Mouse (Mus musculus): ENCODE results near the gene Eif4ebp2. TPM values are rescaled to one million over a fixed set of nuclear protein-coding genes. Genes with fewer than 3 reads are reported as not detected.

Gene Eif4ebp2
- polyA plus RNA-seq, 1 experiment from 2014 or later, result 44.1 TPM

- no peak overlapping the region for H3K27ac ChIP-seq (replicated peaks)
- no peak overlapping the region for H3K4me2 ChIP-seq
- no peak for ATAC-seq (ENCODE audit: low FRiP score)
- H3K9me3 ChIP-seq (replicated peaks), result no peaks in the 10 kb centered on the region
- peaks cover 59% of the 10 kb centered on the region for H3K27me3 ChIP-seq (replicated peaks)
- H3K9ac ChIP-seq (replicated peaks), result no peak overlapping the region
- no peaks in the 10 kb centered on the region for H3K36me3 ChIP-seq
- 17% methylated on average over 7 of the region's 7 CpGs for WGBS
- peaks cover 14% of the 10 kb centered on the region for H3K4me1 ChIP-seq
- H3K4me3 ChIP-seq (replicated peaks), result no peak overlapping the region
These were observed 35.9 kb downstream of the Eif4ebp2 start for GRCm38 (mm10) chr10:61416561-61416960.

DNA sequence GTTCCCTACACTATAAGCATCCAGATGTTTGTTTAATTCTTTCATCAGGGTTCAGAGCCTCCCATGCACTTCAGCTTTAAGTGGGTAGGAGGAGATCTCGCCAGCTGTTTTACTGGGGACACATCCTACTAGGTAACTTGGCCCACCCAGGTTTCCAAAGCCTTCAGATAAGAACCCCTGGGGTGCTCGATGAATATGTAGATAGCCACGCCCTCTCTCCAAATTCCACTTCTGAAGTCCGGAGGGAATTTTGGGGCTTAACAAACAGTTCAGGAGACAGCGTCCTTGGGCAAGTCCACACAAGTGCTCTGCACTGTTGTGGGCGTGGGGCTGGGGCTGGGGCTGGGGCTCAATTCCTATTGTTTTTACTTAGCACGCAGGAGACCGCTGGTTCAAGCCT, 36.6 kb downstream of the Eif4ebp2 start:
- no peak overlapping the region for H3K4me2 ChIP-seq
- no peak overlapping the region for H3K9ac ChIP-seq (replicated peaks)
- 15% methylated on average over 8 of the region's 8 CpGs for WGBS
- no peaks in the 10 kb centered on the region for H3K36me3 ChIP-seq
- H3K27ac ChIP-seq (replicated peaks), result no peak overlapping the region
- H3K4me1 ChIP-seq, result peaks cover 14% of the 10 kb centered on the region
- no peaks in the 10 kb centered on the region for H3K9me3 ChIP-seq (replicated peaks)
- H3K4me3 ChIP-seq (replicated peaks), result no peak overlapping the region
- H3K27me3 ChIP-seq (replicated peaks), result peaks cover 55% of the 10 kb centered on the region
- ATAC-seq (ENCODE audit: low FRiP score), result no peak

DNA sequence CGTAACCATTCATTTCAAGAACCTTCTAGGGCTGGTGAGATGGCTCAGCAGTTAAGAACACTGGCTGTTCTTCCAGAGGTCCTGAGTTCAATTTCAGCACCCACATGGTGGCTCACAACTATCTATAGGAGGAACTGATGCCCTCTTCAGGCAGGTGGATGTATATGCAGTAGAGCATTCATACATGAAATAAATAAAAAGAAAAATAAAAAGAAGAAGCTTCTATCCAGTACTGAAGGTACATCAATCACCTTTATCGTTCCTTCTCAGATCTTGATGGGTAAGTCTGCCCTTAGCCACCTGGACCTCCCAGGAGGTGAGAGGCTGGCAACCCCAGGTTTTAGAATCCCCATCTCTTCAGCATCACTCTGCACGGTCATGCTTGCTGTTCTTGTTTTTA, 37.2 kb downstream of the Eif4ebp2 start:
- ATAC-seq (ENCODE audit: low FRiP score), result no peak

GRCm38 (mm10) chr10:61412910-61413625, 39.4 kb downstream of the Eif4ebp2 start:
- Histone ChIP-seq H3K4me2 (no peak overlapping the region), H3K9ac (replicated peaks) (no peak overlapping the region), H3K27me3 (replicated peaks) (peaks cover 26% of the 10 kb centered on the region), H3K36me3 (no peaks in the 10 kb centered on the region), H3K27ac (replicated peaks) (no peak overlapping the region), H3K4me1 (peaks cover 2% of the 10 kb centered on the region), H3K4me3 (replicated peaks) (no peak overlapping the region), H3K9me3 (replicated peaks) (no peaks in the 10 kb centered on the region)
- ATAC-seq (ENCODE audit: low FRiP score), result no peak
- WGBS, result 57% methylated on average over 21 of the region's 21 CpGs

More for the DNA sequence above, 37.2 kb downstream of the Eif4ebp2 start:
- H3K27me3 ChIP-seq (replicated peaks), result peaks cover 48% of the 10 kb centered on the region
- no peaks in the 10 kb centered on the region for H3K36me3 ChIP-seq
- H3K9ac ChIP-seq (replicated peaks), result no peak overlapping the region
- no peak overlapping the region for H3K4me3 ChIP-seq (replicated peaks)
- H3K4me1 ChIP-seq, result peaks cover 14% of the 10 kb centered on the region
- WGBS, result 66% methylated on average over 3 of the region's 3 CpGs
- H3K4me2 ChIP-seq, result no peak overlapping the region
- no peaks in the 10 kb centered on the region for H3K9me3 ChIP-seq (replicated peaks)
- no peak overlapping the region for H3K27ac ChIP-seq (replicated peaks)

DNA sequence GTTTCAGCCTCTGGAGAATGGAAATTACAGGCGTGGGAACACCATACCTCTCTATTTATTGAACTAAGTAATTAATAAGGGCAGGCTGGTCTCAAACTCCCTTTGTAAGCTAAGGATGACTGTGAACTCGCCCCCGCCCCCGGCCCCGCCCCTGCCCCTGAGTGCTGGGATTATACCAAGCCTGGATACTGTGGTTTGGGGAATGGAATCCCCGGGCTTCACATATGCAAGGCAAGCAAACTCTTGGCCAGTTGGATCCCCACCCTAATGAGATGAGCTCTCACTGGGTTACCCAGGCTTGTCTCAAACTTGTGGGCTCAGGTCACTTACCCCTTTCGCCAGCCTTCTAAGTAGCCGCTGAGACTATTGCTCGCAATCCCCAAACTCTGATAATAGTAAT, 42.3 kb downstream of the Eif4ebp2 start:
- H3K4me1 ChIP-seq, result no peaks in the 10 kb centered on the region
- no peaks in the 10 kb centered on the region; the same call in 1 of the 2 replicates for H3K27me3 ChIP-seq (replicated peaks)
- no peaks in the 10 kb centered on the region for H3K9me3 ChIP-seq (replicated peaks)
- no peak for ATAC-seq (ENCODE audit: low FRiP score)
- no peak overlapping the region for H3K9ac ChIP-seq (replicated peaks)
- no peak overlapping the region for H3K4me2 ChIP-seq
- WGBS, result 35% methylated on average over 9 of the region's 9 CpGs
- H3K27ac ChIP-seq (replicated peaks), result no peak overlapping the region
- H3K4me3 ChIP-seq (replicated peaks), result no peak overlapping the region
- H3K36me3 ChIP-seq, result no peaks in the 10 kb centered on the region

DNA sequence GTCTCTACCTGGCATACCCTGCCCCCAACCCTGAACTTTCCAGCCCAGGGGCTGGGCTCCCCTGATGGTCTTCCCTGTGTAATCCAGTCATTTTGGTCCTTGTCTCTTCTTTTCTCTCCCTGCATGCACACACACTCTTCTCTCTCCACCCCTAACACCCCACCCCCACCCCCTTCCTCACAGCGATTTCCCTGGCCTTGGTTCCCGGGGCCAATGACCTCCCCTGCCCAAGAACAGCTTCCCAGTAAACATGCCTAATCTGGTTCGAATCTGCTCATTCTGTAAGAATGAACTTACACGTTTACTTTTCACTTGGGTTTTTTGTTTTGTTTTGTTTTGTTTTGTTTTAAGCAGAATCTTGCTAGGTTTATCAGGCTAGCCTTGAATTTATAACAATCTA, 42.7 kb downstream of the Eif4ebp2 start:
- WGBS, result 10% methylated on average over 4 of the region's 4 CpGs
- no peak for ATAC-seq (ENCODE audit: low FRiP score)

GRCm38 (mm10) chr10:61405958-61406357, 46.5 kb downstream of the Eif4ebp2 start:
- Histone ChIP-seq H3K4me3 (replicated peaks) (no peak overlapping the region), H3K9me3 (replicated peaks) (no peaks in the 10 kb centered on the region), H3K36me3 (no peaks in the 10 kb centered on the region), H3K9ac (replicated peaks) (no peak overlapping the region), H3K27me3 (replicated peaks) (no peaks in the 10 kb centered on the region; the same call in 1 of the 2 replicates), H3K4me2 (no peak overlapping the region), H3K4me1 (no peaks in the 10 kb centered on the region), H3K27ac (replicated peaks) (no peak overlapping the region)
- WGBS, result 20% methylated on average over 10 of the region's 10 CpGs
- ATAC-seq (ENCODE audit: low FRiP score), result no peak

More for the DNA sequence above, 42.7 kb downstream of the Eif4ebp2 start:
- Histone ChIP-seq H3K9ac (replicated peaks) (no peak overlapping the region), H3K27ac (replicated peaks) (no peak overlapping the region), H3K4me3 (replicated peaks) (no peak overlapping the region), H3K36me3 (no peaks in the 10 kb centered on the region), H3K9me3 (replicated peaks) (no peaks in the 10 kb centered on the region), H3K4me1 (no peaks in the 10 kb centered on the region), H3K27me3 (replicated peaks) (no peaks in the 10 kb centered on the region; the same call in 1 of the 2 replicates), H3K4me2 (no peak overlapping the region)

- Histone ChIP-seq H3K9me3 (replicated peaks) (no peaks in the 10 kb centered on the region), H3K4me2 (no peak overlapping the region), H3K27me3 (replicated peaks) (no peaks in the 10 kb centered on the region; the same call in 1 of the 2 replicates), H3K4me3 (replicated peaks) (no peak overlapping the region), H3K9ac (replicated peaks) (no peak overlapping the region), H3K27ac (replicated peaks) (no peak overlapping the region), H3K36me3 (no peaks in the 10 kb centered on the region), H3K4me1 (0 out of 2 replicates have a peak, but pooled peaks cover 2% of the 10 kb centered on the region)
- ATAC-seq (ENCODE audit: low FRiP score), result no peak
- WGBS, result 87% methylated on average over 2 of the region's 2 CpGs
These were observed 49.5 kb downstream of the Eif4ebp2 start for GRCm38 (mm10) chr10:61402911-61403310.

GRCm38 (mm10) chr10:61402480-61402879, 50.0 kb downstream of the Eif4ebp2 start:
- Histone ChIP-seq H3K4me3 (replicated peaks) (no peak overlapping the region), H3K4me1 (0 out of 2 replicates have a peak, but pooled peaks cover 2% of the 10 kb centered on the region), H3K4me2 (no peak overlapping the region), H3K27ac (replicated peaks) (no peak overlapping the region), H3K9me3 (replicated peaks) (no peaks in the 10 kb centered on the region), H3K27me3 (replicated peaks) (no peaks in the 10 kb centered on the region; the same call in 1 of the 2 replicates), H3K36me3 (no peaks in the 10 kb centered on the region), H3K9ac (replicated peaks) (no peak overlapping the region)
- ATAC-seq (ENCODE audit: low FRiP score), result no peak
- WGBS, result 79% methylated on average over 5 of the region's 5 CpGs

GRCm38 (mm10) chr10:61400407-61400806, 52.1 kb downstream of the Eif4ebp2 start:
- 91% methylated on average over 5 of the region's 5 CpGs for WGBS

DNA sequence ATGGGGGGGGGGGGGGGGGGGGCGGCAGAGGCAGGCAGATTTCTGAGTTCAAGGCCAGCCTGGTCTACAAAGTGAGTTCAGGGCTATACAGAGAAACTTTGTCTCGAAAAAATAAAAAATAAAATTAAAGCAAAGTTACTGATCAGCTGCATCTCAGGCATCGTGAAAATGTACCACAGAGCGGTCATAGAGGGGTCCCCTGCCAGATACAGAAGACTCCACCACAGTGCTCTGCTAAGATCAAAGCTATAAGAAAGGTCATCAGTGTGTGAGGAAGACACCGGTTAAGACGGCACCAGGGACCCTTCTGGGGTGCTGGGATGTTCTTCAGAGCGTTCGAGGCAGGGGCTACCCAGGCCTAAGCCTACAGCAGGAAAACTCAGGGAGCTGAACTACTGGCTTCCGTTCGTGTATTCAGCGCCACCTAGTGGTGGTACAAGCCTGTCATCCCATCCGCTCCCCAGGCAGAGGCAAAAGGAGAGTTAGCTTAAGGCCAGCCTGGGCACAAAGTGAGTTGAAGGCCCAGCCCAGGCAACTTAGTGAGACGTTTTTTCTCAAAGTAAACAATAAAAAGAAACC, 53.2 kb downstream of the Eif4ebp2 start:
- H3K4me1 ChIP-seq, result 0 out of 2 replicates have a peak, but pooled peaks cover 5% of the 10 kb centered on the region
- peak; percentile 79; the same call in 1 of the 2 replicates for ATAC-seq (ENCODE audit: low FRiP score)
- no peak overlapping the region for H3K9ac ChIP-seq (replicated peaks)
- H3K36me3 ChIP-seq, result no peaks in the 10 kb centered on the region
- no peaks in the 10 kb centered on the region for H3K9me3 ChIP-seq (replicated peaks)
- H3K4me3 ChIP-seq (replicated peaks), result no peak overlapping the region
- WGBS, result 23% methylated on average over 13 of the region's 13 CpGs
- no peaks in the 10 kb centered on the region for H3K27me3 ChIP-seq (replicated peaks)
- H3K27ac ChIP-seq (replicated peaks), result no peak overlapping the region
- no peak overlapping the region for H3K4me2 ChIP-seq

More at GRCm38 (mm10) chr10:61400407-61400806, 52.1 kb downstream of the Eif4ebp2 start:
- no peak for ATAC-seq (ENCODE audit: low FRiP score)
- Histone ChIP-seq H3K27ac (replicated peaks) (no peak overlapping the region), H3K4me3 (replicated peaks) (no peak overlapping the region), H3K27me3 (replicated peaks) (no peaks in the 10 kb centered on the region), H3K9ac (replicated peaks) (no peak overlapping the region), H3K4me2 (no peak overlapping the region), H3K36me3 (no peaks in the 10 kb centered on the region), H3K9me3 (replicated peaks) (no peaks in the 10 kb centered on the region), H3K4me1 (0 out of 2 replicates have a peak, but pooled peaks cover 2% of the 10 kb centered on the region)

DNA sequence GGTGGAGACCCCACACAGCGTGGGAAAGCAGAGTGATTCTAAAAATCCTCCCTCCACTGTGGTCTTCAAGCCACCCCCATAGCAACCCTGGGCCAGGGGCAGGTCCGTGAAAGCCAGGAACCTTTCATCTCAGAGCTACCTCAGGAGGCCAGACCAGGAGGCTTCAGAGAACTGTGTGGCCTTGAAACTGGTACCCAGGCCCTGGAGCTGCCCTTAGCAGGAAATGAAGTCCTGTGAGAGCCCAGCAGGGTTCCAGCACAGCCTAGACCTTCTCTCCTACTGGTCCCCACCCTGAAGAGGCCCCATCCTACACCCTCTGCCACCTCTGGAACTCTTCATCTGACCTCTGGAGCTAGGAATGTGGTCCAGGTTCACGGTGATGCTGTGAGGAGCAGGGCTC, 54.3 kb downstream of the Eif4ebp2 start:
- H3K9ac ChIP-seq (replicated peaks), result no peak overlapping the region
- no peaks in the 10 kb centered on the region for H3K27me3 ChIP-seq (replicated peaks)
- no peak overlapping the region for H3K4me2 ChIP-seq
- no peak overlapping the region for H3K4me3 ChIP-seq (replicated peaks)
- 0 out of 2 replicates have a peak, but pooled peaks cover 5% of the 10 kb centered on the region for H3K4me1 ChIP-seq
- no peaks in the 10 kb centered on the region for H3K9me3 ChIP-seq (replicated peaks)
- WGBS, result 64% methylated on average over 3 of the region's 3 CpGs
- ATAC-seq (ENCODE audit: low FRiP score), result no peak
- H3K36me3 ChIP-seq, result no peaks in the 10 kb centered on the region
- H3K27ac ChIP-seq (replicated peaks), result no peak overlapping the region
